20 mouse cellular contexts compared by ENCODE assay signal in the genomic region with DNA sequence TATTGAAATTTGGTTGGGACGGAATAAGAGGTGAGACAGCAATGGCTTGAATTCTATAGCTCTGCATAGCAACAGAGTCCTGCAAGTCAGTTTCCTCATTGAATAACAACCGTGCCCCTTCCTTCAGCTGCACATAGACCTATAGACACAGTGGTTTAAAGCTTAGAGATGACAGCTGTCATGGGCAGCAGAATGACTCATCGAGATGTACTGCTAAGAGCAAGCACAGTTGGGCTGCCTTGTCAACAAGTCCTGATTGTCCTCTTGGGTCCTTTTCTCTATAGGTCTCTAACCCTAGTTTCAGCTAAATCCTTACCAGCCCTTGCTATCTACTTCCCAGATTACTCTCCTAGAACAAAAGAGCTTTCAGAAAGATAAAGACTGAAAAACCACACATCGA.
DNase-seq lines count a peak whose midpoint lies in the region; ATAC-seq and TF ChIP-seq lines count a peak whose summit lies in the region.
"Had no signal": no experiment of that assay in that cellular context is flagged by ENCODE, and none has a peak within 500 bp of the region (broad histone marks: within the 10 kb centered on the region; RNA-seq: fewer than 3 reads in every experiment).

No protein-coding gene starts in this region.

- H3K27ac ChIP-seq in CH12.LX (ENCODE audit: insufficient read depth, low read depth) = no peak overlapping the region
- H3K27ac ChIP-seq: embryonic facial prominence, embryonic 10.5 days; embryonic facial prominence, embryonic 12.5 days had no signal

- H3K9ac ChIP-seq in CH12.LX (ENCODE audit: insufficient read depth, low read depth) = no peak overlapping the region
- H3K9ac ChIP-seq: embryonic facial prominence, embryonic 12.5 days; forebrain, postnatal 0 days had no signal

- no peaks in the 10 kb centered on the region for H3K9me3 ChIP-seq in CH12.LX (replicated peaks; ENCODE audit: low read length)
- H3K9me3 ChIP-seq: embryonic facial prominence, embryonic 10.5 days; embryonic facial prominence, embryonic 12.5 days had no signal

- no peaks in the 10 kb centered on the region for H3K79me2 ChIP-seq in CH12.LX (replicated peaks; ENCODE audit: control insufficient read depth, extremely low read depth, insufficient read depth, poor library complexity, severe bottlenecking)

- dilution Hi-C loops in CH12.LX (cut with MboI; ENCODE audit: extremely low pct_ligation_motif_present, extremely low pct_unique_long_range_greater_than_20kb, low sequenced_read_pairs) = no loop called here

- peak; percentile 19 for DNase-seq in 416B (ENCODE audit: low read depth)
- DNase-seq in CH12.LX (ENCODE audit: extremely low read depth) = peak; percentile 3
- DNase-seq in thymus, postnatal 4 days = no peak
- DNase-seq in urinary bladder, postnatal 25 days (ENCODE audit: low spot score) = no peak
- no peak for DNase-seq in right cerebral cortex, postnatal 36 days (ENCODE audit: low spot score in 2 of 2)
- DNase-seq: adrenal gland, adult 2 months; adrenal gland, postnatal 10 days; adrenal gland, postnatal 25 days; cerebellum, adult 11 months; cerebellum, adult 18-20 months; cerebellum, adult 8-10 months; cerebellum, adult 9-11 months; cerebellum, postnatal 14 days; cerebellum, postnatal 36 days; forebrain, postnatal 0 days had no signal

- no peak overlapping the region for H3K4me3 ChIP-seq in CH12.LX (replicated peaks in 1 of 3; ENCODE audit: low read depth in 2 of 3, low read length in 2 of 3, poor library complexity in 1 of 3)
- H3K4me3 ChIP-seq: embryonic facial prominence, embryonic 10.5 days; embryonic facial prominence, embryonic 12.5 days had no signal

- TF ChIP-seq CTCF in CH12.LX (conservative IDR thresholded peaks at IDR 0.05 in 1 of 2, IDR thresholded peaks at IDR 0.05 in 1 of 2; ENCODE audit: low read depth in 2 of 2, low read length in 2 of 2) = no peak

- in situ Hi-C loops in CH12.LX (cut with MboI; ENCODE audit: low pct_ligation_motif_present, low pct_unique_long_range_greater_than_20kb, low sequenced_read_pairs) = no loop called here

- TF ChIP-seq RAD21 in CH12.LX (IDR thresholded peaks at IDR 0.05; ENCODE audit: low read depth, low read length) = no peak

- H3K4me2 ChIP-seq in CH12.LX (ENCODE audit: insufficient read depth, low read depth, poor library complexity, severe bottlenecking) = no peak overlapping the region
- H3K4me2 ChIP-seq: embryonic facial prominence, embryonic 12.5 days had no signal

- ATAC-seq in megakaryocyte progenitor cell, adult 5-6 weeks (replicated peaks; ENCODE audit: poor library complexity) = peak; percentile 26; the same call in 1 of the 2 replicates
- ATAC-seq: CD4-positive, CD25-positive, alpha-beta regulatory T cell, adult 4 months; forebrain, embryonic 14.5 days; forebrain, postnatal 0 days had no signal

- no peaks in the 10 kb centered on the region for H3K36me3 ChIP-seq in CH12.LX (replicated peaks in 1 of 2; ENCODE audit: control insufficient read depth in 1 of 2, insufficient read depth in 1 of 2, low read length in 1 of 2)
- H3K36me3 ChIP-seq: embryonic facial prominence, embryonic 10.5 days; embryonic facial prominence, embryonic 12.5 days had no signal

- TF ChIP-seq EP300 in CH12.LX (IDR thresholded peaks at IDR 0.05; ENCODE audit: low read length) = no peak

- H3K4me1 ChIP-seq in CH12.LX (ENCODE audit: control insufficient read depth in 1 of 2, insufficient read depth in 2 of 2) = no peaks in the 10 kb centered on the region
- H3K4me1 ChIP-seq: embryonic facial prominence, embryonic 10.5 days; embryonic facial prominence, embryonic 12.5 days had no signal

- no peaks in the 10 kb centered on the region for H3K27me3 ChIP-seq in CH12.LX (replicated peaks)
- H3K27me3 ChIP-seq: embryonic facial prominence, embryonic 12.5 days had no signal

- no peak for TF ChIP-seq POLR2A in CH12.LX (IDR thresholded peaks at IDR 0.05; ENCODE audit: low read depth, low read length)

TF ChIP-seq in CH12.LX, 34 proteins besides CTCF, POLR2A, EP300 and RAD21:
- TF ChIP-seq TCF12 (IDR thresholded peaks at IDR 0.05; ENCODE audit: low read depth, low read length) (no peak), MAFK (IDR thresholded peaks at IDR 0.05; ENCODE audit: insufficient replicate concordance, low read length) (no peak), KAT2A (IDR thresholded peaks at IDR 0.05; ENCODE audit: insufficient replicate concordance, low read length) (no peak), USF1 (IDR thresholded peaks at IDR 0.05; ENCODE audit: low read depth, low read length) (no peak), NRF1 (IDR thresholded peaks at IDR 0.05; ENCODE audit: low read depth, low read length) (no peak), IRF4 (IDR thresholded peaks at IDR 0.05; ENCODE audit: low read depth, low read length) (no peak), ZC3H11A (IDR thresholded peaks at IDR 0.05; ENCODE audit: low read depth, low read length) (no peak), NELFE (IDR thresholded peaks at IDR 0.05; ENCODE audit: low read depth, low read length) (no peak), MAZ (IDR thresholded peaks at IDR 0.05; ENCODE audit: low read depth, low read length) (no peak), CHD1 (IDR thresholded peaks at IDR 0.05; ENCODE audit: low read depth, low read length) (no peak), JUN (IDR thresholded peaks at IDR 0.05; ENCODE audit: insufficient read depth, low read depth, low read length) (no peak), HCFC1 (IDR thresholded peaks at IDR 0.05; ENCODE audit: low read depth, low read length) (no peak), ELF1 (IDR thresholded peaks at IDR 0.05; ENCODE audit: low read depth, low read length) (no peak), E2F4 (IDR thresholded peaks at IDR 0.05; ENCODE audit: insufficient replicate concordance, low read depth, low read length) (no peak), MYC (IDR thresholded peaks at IDR 0.05; ENCODE audit: low read depth, low read length) (no peak), SMC3 (IDR thresholded peaks at IDR 0.05; ENCODE audit: low read depth, low read length) (no peak), MAX (IDR thresholded peaks at IDR 0.05; ENCODE audit: low read length) (no peak)

Comparison
In these comparisons a context has a peak if more than half of its experiments do, and no peak if none do; other contexts are left out.
1. DNase-seq: peak in 416B (single experiment) and CH12.LX (single experiment); none in thymus, postnatal 4 days (single experiment), urinary bladder, postnatal 25 days (single experiment) and right cerebral cortex, postnatal 36 days (0 of 2).